Mouse (Mus musculus) CD8-positive naive resting alpha-beta T cell, adult 2 months (primary cell): Measurements from ENCODE around the gene Cdipt.
A peak's percentile ranks its signal among the peaks of the same experiment; 100 is the strongest.

Source experiments
- DNase-seq, 2 experiments: peaks; one replicate each; pipeline ENCODE4 v3.0.0; 2022; ENCODE audit warnings: low read depth in 2 of 2, low spot score in 2 of 2

The Cdipt gene

DNA sequence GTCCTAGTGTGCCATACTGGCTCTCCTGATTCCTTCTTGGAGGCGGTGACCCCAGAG is at the start of gene Cdipt:
TSS of gene Cdipt (plus strand) at position 22 of the 57 bp plus-strand sequence.
- no peak for DNase-seq

DNA sequence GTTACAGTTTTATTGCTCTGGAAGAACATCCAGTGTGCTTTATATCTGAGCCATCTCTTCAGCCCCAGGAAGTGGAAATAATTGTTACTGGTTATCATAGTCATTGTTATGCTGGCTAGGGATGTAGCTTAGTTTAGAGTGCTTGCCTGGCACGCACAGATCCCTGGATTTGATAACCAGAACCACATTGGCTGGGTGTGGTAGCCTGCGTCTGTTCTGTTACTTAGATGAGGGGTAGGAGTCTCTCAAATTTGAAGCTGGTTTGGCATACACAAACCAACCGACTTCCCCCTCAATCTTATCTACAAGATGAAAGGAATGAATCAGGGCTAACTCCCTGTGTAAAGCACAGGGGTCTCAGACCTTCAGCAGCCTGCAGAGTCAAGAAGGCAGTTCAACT is 49.4 kb upstream of the Cdipt start:
- DNase-seq: no peak

GRCm38 (mm10) chr7:126928384-126929037 is 47.2 kb upstream of the Cdipt start, which contains the start of gene Kctd13:
Gene Kctd13 (plus strand): TSS chr7:126928879.
- peak; percentile 88 to 92 for DNase-seq

- no peak for DNase-seq
Observed at GRCm38 (mm10) chr7:126929046-126929445, 46.7 kb upstream of the Cdipt start.

DNA sequence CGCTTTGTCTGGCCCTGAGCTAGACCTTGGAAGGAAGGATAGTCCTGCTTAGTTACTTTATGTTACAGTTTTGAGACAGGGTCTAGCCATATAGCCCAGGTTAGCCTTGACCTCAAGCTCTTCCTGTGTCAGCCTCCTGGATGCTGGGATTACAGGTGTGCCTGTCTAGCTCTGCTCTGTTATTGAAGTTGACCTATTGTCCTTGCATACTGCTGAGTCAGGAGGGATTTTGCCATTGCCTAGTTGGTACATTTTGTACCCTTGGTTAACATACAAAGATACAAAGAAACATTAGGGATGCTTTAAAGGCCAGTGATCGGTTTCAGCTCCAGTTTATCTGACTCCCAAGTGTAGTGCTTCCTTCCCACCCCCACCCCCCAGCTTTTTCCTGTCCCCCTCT is 43.1 kb upstream of the Cdipt start:
- no peak for DNase-seq

DNA sequence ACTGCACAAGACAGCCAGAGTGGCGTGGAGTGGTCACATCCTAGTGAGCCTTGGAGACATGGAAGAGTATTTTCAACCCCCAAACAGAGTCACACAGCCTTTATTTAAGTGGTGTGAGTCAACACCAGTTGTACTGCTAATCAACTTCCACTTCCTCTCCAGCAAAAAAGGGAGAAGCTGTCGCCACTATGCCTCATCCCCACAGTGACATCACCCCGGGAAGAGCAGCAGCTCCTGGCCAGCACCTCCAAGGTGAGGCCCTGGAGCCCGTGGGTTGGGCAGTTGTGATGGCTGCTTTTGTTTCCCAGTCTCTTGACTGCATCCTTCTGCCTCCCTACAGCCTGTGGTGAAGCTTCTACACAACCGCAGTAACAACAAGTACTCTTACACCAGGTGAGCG is 34.5 kb upstream of the Cdipt start:
- no peak for DNase-seq

DNA sequence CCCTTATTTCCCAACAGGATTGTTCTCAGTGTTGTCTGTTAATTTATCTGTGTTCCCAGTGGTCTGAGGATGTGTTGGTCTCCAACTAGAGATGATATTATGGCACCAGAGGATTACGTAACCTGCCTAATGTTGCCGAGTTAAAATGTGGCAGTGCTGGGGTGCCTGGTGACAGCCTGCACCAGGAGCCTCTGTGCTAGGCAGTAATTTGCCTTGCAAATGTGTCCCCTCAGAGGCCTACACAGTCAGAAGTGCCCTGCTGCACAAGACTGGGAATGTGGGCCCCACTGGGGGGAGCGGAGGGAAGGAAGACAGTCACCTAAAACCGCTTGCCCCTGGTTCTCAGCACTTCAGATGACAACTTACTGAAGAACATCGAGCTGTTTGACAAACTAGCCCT is 33.9 kb upstream of the Cdipt start:
- no peak for DNase-seq

DNA sequence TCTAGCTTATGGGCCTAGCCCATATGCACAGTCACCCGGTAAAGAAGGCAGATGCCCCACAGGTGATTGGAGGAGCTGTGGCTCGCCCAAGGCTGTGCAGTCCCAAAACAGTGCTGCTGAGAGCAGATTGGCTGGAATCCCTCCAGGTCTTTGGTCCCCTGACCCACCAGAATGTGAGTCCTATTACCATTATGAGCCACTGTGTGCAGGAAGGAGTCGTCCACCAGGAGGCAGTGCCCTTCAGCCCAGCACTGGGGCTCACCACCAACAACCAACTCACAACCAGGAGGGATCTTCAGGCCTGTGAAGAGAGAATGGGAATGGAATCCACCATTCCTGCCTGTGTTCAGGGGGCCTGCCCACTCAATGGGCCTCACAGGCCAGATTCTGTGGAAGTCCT is 29.2 kb upstream of the Cdipt start:
- DNase-seq: peak; percentile 21 to 37

DNA sequence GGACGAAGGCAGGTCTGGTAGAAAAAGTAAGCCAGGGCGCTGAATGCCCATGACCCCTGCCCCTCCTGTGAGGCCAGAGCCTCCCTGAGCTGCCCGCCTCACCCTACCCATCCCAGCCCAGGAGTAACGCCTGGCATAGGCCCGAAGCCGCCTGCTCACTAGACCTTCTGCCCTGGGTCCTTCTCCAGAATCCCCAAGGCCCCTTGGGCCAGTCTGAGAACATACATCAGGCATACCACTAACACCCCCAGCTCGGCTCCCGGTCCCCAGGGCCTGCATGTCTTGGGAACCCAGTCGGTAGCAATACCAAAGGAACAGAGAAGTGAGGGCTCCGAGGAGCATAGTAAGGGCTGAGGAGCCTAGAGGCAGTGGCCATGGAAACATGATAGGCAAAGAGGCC is 27.1 kb upstream of the Cdipt start:
- DNase-seq: no peak

GRCm38 (mm10) chr7:126949403-126949792 is 26.3 kb upstream of the Cdipt start, which contains the start of gene Asphd1:
Gene Asphd1 (minus strand): TSS chr7:126949582.
- DNase-seq: no peak

- DNase-seq: peak; percentile 72 to 84
Observed at GRCm38 (mm10) chr7:126949793-126950646, 25.7 kb upstream of the Cdipt start, which contains the start of gene Sez6l2. Gene Sez6l2 (plus strand): TSS chr7:126950563.

DNA sequence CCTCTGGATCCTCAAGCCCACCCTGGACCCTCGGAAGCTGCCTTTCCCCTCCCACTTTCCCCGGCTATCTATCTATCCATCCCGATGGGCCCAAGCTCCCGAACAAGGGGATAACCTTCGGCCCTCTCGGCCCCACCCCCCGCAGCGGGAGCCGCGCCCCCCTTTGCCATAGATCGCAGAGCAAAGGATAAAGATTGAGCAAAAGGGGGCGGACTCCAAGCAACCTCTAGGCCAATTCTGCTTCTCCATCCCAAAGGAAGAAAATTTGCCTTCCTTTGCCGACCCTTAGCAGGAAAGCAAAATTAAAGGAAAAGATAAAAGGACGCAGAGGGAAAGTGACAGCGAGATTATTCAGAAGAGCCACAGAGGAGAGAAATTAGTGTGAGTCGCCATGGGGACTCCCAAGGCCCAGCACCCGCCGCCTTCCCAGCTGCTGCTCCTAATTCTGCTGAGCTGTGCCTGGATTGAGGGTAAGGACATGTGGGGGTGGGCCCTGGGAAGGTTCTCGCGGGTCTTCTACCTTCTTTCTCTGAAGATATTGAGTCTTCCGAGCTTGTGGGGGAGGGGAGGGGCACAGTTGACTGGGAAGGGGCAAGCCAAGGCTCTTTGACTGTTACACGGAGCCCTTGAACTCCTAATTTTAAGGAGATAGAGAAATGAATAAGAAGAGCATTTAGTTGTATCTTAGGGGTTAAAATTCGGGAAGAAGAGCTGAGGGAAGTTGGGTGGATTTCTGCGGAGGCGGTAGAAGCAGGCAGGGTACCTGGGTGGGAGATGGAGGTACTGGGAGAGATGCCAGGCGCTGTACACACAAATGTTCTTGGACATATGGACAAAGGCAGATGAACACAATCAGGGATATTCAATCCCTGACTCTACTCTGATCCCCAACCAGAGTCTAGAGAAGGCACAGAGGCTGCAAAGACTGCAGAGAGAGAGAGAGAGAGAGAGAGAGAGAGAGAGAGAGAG is 24.8 kb upstream of the Cdipt start:
- DNase-seq: no peak

DNA sequence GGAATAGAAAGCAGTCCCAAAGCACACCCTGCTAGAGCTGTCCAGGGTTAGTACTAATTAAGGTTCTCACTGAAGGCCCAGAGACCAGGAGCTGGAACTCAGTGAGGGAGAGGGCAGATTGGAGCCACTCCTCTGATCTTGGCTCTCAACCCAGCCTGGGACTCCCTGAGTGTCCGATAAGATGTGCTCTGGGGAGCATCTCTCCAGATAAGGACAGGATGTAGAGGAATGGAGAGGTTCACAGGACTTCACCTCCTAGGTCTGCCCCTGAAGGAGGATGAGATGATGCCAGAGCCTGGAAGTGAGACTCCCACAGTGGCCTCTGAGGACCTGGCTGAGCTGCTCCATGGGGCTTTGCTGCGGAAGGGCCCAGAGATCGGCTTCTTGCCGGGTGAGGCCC is 24.0 kb upstream of the Cdipt start:
- DNase-seq: no peak

DNA sequence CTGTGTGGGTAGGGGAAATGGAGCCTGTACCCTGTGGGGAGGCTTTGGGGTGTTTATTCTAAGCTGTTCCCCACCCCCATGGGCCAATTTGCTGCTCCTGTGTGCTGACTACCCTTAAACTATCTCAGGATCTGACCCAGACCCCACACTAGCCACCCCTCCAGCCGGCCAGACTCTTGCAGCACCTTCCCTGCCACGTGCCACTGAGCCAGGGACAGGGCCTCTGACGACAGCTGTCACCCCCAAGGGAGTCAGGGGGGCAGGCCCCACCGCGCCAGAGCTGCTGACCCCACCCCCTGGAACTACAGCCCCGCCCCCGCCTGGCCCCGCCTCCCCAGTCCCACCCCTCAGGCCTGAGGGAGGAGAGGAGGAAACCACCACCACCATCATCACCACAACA is 23.1 kb upstream of the Cdipt start:
- DNase-seq: no peak

DNA sequence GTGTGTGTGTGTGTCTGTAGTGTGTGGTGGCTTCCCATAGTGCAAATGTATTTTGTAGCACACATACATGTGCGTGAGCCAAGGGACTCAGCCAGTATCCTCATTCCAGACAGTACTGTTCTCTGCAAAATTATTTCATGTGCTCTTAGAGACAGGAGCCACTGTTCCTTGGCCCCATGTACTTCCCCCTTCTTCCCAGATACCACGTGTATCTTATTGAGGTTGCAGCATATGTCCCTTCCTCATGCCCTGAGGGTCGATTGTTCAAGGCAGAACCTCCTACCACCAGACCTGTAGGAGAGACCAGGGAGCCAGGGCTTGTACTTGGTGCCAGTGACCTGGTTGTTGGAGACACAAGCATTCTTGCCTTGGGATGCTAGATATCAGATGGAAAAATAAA is 20.6 kb upstream of the Cdipt start:
- DNase-seq: no peak

GRCm38 (mm10) chr7:126959780-126960179 is 15.9 kb upstream of the Cdipt start:
- DNase-seq: no peak

- DNase-seq: no peak
Observed at GRCm38 (mm10) chr7:126961095-126961494, 14.6 kb upstream of the Cdipt start.

DNA sequence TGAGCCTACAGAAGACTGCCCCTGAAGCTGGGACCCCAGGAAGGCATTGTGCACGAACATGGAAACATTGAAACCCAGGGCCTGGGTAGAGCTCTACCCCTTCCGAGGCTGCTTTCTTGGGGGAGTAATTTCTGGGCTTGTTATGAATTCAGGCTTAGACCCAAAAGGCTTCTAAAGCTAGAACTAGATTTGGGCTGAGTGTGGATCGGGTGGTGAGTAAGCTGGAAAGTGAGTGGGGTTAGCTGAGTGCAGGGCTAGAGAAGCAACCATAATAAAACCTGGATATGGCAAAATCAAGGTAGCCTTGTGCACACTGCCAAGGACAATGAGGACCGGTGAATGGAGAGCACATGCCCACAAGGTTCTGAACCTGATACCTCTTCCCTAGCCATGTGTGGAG is 13.7 kb upstream of the Cdipt start:
- DNase-seq: no peak

DNA sequence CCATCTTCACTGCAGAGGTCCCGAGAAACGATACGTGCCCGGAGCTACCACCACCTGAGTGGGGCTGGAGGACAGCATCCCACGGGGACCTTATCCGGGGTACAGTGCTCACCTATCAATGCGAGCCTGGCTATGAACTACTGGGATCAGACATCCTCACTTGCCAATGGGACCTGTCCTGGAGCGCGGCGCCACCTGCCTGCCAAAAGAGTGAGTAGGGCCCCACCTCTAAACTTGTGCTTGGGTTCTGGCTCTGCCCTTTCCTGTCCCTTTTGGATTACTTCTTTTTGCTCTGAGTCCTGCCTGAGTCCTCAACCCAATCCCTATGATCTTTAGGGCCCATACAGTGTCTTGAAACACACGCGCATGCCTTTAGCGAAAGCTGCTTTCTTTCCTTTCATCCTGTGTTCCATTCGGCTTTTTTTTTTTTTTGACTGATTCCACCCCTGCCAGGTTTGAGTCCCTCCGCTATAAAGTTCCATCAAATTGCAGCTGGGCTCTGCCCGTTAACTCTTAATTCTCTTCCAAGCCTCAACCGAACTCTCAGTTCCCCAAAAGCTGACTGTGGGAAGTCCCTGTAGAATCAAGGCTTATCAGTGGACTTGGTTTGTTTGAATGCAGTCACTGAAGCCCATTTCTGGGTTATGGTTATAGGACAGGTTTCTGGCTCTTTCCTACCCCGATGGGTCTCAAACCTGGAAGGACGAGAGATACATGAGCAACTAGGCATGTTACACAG is 12.0 kb upstream of the Cdipt start:
- DNase-seq: no peak

- no peak for DNase-seq
Observed at GRCm38 (mm10) chr7:126965568-126965967, 10.1 kb upstream of the Cdipt start.

DNA sequence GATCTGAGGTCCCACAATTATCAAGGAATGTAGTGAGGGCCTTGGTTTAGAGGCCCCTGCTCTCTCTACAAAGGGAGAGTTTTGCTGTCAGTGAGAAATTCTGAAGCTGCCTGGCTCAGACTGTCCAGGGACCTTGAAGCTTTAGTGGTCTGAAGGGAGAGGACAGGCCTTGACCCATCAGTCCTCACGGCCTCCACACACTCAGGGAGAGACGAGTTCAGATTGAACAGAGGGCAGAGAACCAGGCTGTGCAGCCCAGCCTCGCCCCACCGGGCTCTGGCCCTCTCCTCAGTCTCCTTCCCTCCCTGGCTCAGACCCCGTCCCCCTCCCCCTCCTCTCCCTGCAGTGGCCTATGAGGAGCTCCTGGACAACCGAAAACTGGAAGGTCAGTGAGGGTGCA is 8.4 kb upstream of the Cdipt start:
- no peak for DNase-seq
